Mouse (Mus musculus) intestine, postnatal 0 days (tissue): ENCODE data around the gene Dusp14. TPM values are rescaled to one million over a fixed set of nuclear protein-coding genes. Genes with fewer than 3 reads are reported as not detected.

Source experiments
- ATAC-seq: fragments of 200-750 bp; cut with Nextera tagmentation; 2 replicates; pipeline ENCODE4 v1.8.0; 2017; ENCODE audit warnings: mild to moderate bottlenecking, moderate TSS enrichment, moderate library complexity
- H3K27ac ChIP-seq: fragments of 300-500 bp; sonication (generic); 2 replicates; pipeline ENCODE4 v1.5.1; 2014; ENCODE audit warnings: mild to moderate bottlenecking, low read depth, low read length, moderate library complexity
- H3K27me3 ChIP-seq: fragments of 300-500 bp; sonication (generic); replicated peaks from 2 replicates; pipeline ENCODE4 v1.6.1; 2014; ENCODE audit warnings: low read length, mixed read lengths; ENCODE audit not compliant: control insufficient read depth, insufficient read depth
- H3K36me3 ChIP-seq: fragments of 300-500 bp; sonication (generic); 2 replicates; pipeline ENCODE4 v1.6.1; 2014; ENCODE audit warnings: mild to moderate bottlenecking, moderate library complexity; ENCODE audit not compliant: control insufficient read depth, insufficient read depth
- H3K4me1 ChIP-seq: fragments of 300-500 bp; sonication (generic); replicated peaks from 2 replicates; pipeline ENCODE4 v1.6.1; 2014; ENCODE audit warnings: antibody characterized with exemption, low read length, mixed read lengths; ENCODE audit not compliant: control insufficient read depth, insufficient read depth
- H3K4me2 ChIP-seq: fragments of 300-500 bp; sonication (generic); replicated peaks from 2 replicates; pipeline ENCODE4 v1.6.1; 2014; ENCODE audit warnings: low read depth, mild to moderate bottlenecking, moderate library complexity
- H3K4me3 ChIP-seq: fragments of 300-500 bp; sonication (generic); 2 replicates; pipeline ENCODE4 v1.5.1; 2014; ENCODE audit warnings: low read depth, low read length
- H3K9ac ChIP-seq: fragments of 300-500 bp; sonication (generic); 2 replicates; pipeline ENCODE4 v1.6.1; 2014; ENCODE audit warnings: mild to moderate bottlenecking, low read depth, low read length
- H3K9me3 ChIP-seq: fragments of 300-500 bp; sonication (generic); 2 replicates; pipeline ENCODE4 v1.6.1; 2016; ENCODE audit warnings: mixed run types; ENCODE audit not compliant: control insufficient read depth
- CTCF ChIP-seq: sonication (generic); IDR thresholded peaks from 2 replicates; pipeline ENCODE4 v1.5.1; 2016; ENCODE audit warnings: low read depth, mild to moderate bottlenecking, control low read depth, antibody characterized with exemption, moderate library complexity
- WGBS: fragments of 180-500 bp; shearing (Covaris S2); extraction: QIAGEN DNeasy Blood & Tissue Kit; methylation state at CpG from one replicate; pipeline ENCODE4 v1.1.7; 2014; 5-methylcytosine and 5-hydroxymethylcytosine counted together
- polyA plus RNA-seq: library from polyadenylated mRNA; unstranded; fragments of >200 nt; fragmentation: Nextera tagmentation; extraction: Ambion mirVana; gene quantifications from 2 replicates; pipeline ENCODE4 v1.2.1, GENCODE M21; 2015

Gene Dusp14
- polyA plus RNA-seq, 1 experiment from 2014 or later, result 28.0 TPM

DNA sequence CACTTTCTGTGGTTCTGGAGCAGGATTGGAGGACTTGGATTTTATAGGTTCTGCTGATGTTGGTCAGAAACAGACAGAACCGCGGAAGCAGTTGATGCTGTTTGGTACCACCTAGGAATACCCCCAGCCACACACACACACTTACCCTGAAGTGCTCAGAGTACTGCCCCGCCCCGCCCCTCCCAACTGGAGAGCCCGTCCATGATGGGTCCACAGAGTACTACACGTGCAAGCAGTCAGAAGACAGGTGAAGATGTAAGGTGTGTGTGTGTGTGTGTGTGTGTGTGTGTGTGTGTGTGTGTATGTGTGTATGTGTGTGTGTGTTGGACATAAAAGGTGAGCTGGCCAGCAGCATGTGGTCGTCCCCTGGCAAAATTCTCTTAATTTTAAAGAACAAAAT lies 16.0 kb downstream of the Dusp14 start:
- no peak overlapping the region for H3K27ac ChIP-seq
- 68% methylated on average over 7 of the region's 7 CpGs for WGBS
- no peaks in the 10 kb centered on the region for H3K4me1 ChIP-seq

DNA sequence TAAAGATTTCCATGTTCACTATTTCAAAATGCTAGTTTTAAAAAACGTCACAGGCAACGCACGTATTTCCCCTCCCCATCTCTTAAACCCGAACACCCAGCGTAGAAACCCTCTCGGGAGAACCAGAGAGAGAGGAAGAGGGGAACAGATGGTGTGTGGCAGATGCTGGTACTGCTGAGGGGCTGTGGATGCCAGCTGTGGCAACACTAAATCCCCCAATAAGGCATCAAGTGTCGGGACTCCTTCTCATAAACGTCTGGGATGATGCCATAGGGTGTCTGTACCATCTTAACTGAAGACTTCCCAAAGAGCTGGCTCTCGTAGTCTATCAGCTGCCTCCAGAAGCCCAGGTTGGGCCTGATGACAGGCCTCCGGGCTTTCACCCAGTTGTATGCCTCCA lies 20.6 kb downstream of the Dusp14 start:
- H3K36me3 ChIP-seq, result no peaks in the 10 kb centered on the region; the same call in 1 of the 2 replicates
- WGBS, result 81% methylated on average over 10 of the region's 10 CpGs
- TF ChIP-seq CTCF, result no peak
- no peak overlapping the region for H3K9ac ChIP-seq
- no peak for ATAC-seq
- H3K4me3 ChIP-seq, result no peak overlapping the region
- H3K27me3 ChIP-seq, result no peaks in the 10 kb centered on the region
- no peaks in the 10 kb centered on the region for H3K9me3 ChIP-seq
- no peaks in the 10 kb centered on the region for H3K4me1 ChIP-seq
- H3K27ac ChIP-seq, result no peak overlapping the region
- H3K4me2 ChIP-seq, result no peak overlapping the region

More for the DNA sequence above, 16.0 kb downstream of the Dusp14 start:
- no peak; the same call in 1 of the 2 replicates for ATAC-seq
- Histone ChIP-seq H3K9ac (no peak overlapping the region), H3K4me3 (no peak overlapping the region), H3K36me3 (no peaks in the 10 kb centered on the region; the same call in 1 of the 2 replicates), H3K9me3 (no peaks in the 10 kb centered on the region), H3K4me2 (no peak overlapping the region), H3K27me3 (no peaks in the 10 kb centered on the region)
- no peak for TF ChIP-seq CTCF

DNA sequence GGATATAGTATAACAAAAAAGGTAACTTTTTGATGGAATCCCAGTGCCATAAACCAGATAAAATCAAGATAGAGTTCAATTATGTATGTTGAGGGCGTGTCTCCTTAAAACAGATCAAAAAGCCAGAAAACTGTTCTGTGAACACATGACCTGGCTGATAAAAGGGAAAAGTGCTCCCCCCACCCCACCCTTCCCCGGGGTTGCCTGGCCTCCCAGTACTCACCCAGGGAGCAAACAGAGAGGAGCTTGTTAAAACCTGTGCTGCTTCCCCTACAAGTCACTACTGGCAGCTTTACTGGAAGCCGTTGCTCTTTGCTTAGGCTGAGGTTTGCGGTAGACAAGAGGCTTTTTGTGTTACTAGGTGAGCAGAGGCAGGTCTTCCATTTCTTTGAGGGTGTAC lies 21.8 kb downstream of the Dusp14 start:
- ATAC-seq, result no peak
- Histone ChIP-seq H3K4me3 (no peak overlapping the region), H3K9me3 (no peaks in the 10 kb centered on the region), H3K4me2 (no peak overlapping the region), H3K27ac (no peak overlapping the region), H3K9ac (no peak overlapping the region), H3K4me1 (no peaks in the 10 kb centered on the region), H3K27me3 (no peaks in the 10 kb centered on the region), H3K36me3 (peaks cover 8% of the 10 kb centered on the region; the same call in 1 of the 2 replicates)
- WGBS, result 38% methylated on average over 4 of the region's 4 CpGs
- TF ChIP-seq CTCF, result no peak

DNA sequence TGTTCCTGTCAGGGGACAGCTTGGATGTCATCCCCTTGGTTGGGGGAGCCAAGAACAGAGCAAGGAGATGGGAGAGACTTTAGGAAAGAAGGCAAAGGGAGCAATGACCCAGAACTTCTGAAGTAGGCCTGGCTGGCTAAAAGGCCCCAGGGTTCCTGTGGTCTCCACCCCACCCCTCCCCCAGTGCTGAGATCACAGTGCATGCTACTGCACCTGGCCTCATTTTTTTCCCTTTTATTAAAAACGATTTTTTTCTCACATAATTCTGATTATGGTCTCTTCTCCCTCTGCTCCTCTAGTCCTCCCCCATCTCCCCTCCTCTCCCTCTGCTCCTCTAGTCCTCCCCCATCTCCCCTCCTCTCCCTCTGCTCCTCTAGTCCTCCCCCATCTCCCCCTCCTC lies 24.1 kb downstream of the Dusp14 start:
- WGBS, result 35% methylated on average over 1 of the region's 1 CpGs
- Histone ChIP-seq H3K27me3 (no peaks in the 10 kb centered on the region), H3K4me1 (no peaks in the 10 kb centered on the region), H3K9ac (no peak overlapping the region), H3K27ac (no peak overlapping the region), H3K9me3 (no peaks in the 10 kb centered on the region), H3K36me3 (peaks cover 28% of the 10 kb centered on the region), H3K4me3 (no peak overlapping the region), H3K4me2 (no peak overlapping the region)
- no peak for ATAC-seq
- no peak for TF ChIP-seq CTCF

DNA sequence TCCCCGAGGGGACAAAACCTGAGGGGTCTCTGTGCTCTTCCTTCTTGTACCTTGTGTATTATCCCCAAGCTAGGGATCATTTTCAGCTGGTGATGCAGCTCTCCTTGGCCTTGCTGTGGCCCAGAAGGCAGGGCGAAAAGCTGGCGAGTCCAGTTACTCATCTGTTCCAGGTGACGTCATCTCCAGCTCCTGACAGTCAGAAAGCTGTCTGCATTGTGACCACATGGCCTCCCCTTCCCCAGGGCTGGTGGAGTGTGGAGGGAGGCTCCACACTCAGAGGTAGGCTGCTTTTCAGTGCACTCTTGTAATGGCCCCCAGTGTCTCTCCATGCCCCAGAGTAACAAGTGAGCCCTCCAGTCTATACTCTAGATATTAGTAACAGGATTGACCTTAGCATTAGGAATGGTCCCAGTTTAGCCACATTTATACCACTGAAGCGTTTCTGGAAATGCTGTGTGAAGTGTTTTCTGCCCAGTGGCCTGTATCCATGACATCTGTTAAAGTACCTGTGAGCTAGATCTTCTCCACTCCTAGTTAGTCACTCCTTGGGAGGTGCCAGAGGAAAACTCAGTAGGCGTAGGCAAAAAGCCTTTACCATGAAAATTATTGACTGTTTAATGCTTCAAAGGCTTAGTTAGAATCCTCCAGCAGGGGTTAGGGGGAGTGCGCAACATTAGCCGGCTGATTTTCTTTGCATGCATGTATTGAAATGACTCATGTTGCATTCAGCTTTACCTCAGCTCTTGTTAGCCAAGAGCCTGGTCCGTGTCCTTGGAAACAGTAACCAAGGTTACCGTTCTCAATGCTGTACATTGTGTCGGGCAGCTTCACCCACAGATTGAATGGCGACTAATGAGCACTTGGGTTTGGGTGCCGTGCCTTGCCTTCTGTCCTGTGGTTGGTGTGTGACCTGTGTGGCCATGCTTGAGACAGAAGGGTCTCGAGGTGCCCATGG lies 26.0 kb downstream of the Dusp14 start:
- Histone ChIP-seq H3K4me2 (no peak overlapping the region), H3K4me3 (no peak overlapping the region), H3K4me1 (no peaks in the 10 kb centered on the region), H3K9ac (no peak overlapping the region), H3K27me3 (no peaks in the 10 kb centered on the region), H3K36me3 (peaks cover 43% of the 10 kb centered on the region), H3K27ac (no peak overlapping the region), H3K9me3 (no peaks in the 10 kb centered on the region)
- TF ChIP-seq CTCF, result no peak
- no peak for ATAC-seq
- WGBS, result 79% methylated on average over 14 of the region's 14 CpGs

DNA sequence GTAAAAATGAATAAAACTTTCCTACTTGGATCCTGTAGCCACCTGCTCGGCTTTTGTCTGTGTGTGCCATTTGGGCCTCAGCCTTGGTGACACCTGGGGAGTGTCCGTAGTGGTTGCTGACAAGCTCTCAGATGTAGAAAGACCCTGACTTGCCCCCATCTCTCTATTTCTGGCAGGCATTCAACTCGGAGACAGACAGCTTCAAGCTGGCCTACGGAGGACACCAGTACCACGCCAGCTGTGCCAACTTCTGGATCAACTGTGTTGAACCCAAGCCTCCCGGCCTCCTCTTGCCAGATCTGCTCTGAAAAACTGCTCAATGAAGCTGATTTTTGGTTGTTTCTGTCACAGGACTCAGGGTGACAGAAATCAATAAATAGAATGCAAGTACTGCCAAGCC lies 28.4 kb downstream of the Dusp14 start:
- 84% methylated on average over 6 of the region's 6 CpGs for WGBS
- H3K4me2 ChIP-seq, result no peak overlapping the region
- no peak for ATAC-seq
- H3K4me3 ChIP-seq, result no peak overlapping the region
- peaks cover 52% of the 10 kb centered on the region for H3K36me3 ChIP-seq
- no peak overlapping the region for H3K9ac ChIP-seq
- H3K4me1 ChIP-seq, result no peaks in the 10 kb centered on the region
- no peak overlapping the region for H3K27ac ChIP-seq
- H3K27me3 ChIP-seq, result no peaks in the 10 kb centered on the region
- no peak for TF ChIP-seq CTCF
- no peaks in the 10 kb centered on the region for H3K9me3 ChIP-seq
